Mouse (Mus musculus): Measurements from ENCODE around the gene Scn2b.

Gene Scn2b

DNA sequence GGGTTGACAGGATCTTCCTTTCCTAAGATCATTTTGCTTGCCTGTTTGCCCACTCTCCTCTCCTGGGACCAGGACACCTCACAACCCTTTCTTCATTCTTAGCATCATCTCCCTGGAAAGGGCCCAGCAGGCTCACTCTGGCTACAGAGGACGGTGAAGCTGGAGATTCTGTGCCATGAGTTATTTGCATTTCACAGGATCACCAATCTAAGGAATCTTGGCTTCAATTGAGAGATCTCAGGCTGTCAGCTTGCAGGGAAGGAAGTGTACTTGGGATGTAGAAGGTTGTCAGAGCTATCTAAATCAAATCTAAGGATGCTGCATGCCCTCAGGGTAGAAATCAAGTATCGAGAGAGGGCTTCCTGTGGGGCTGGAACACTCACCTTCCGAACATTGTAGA is 55.9 kb downstream of the Scn2b start:
- no peak for DNase-seq (ENCODE audit: low spot score)

- DNase-seq (ENCODE audit: low spot score), result no peak
Measured at GRCm38 (mm10) chr9:45179282-45179681, 61.7 kb downstream of the Scn2b start.
